Mouse (Mus musculus): ENCODE results near the gene Sec31a.

DNA sequence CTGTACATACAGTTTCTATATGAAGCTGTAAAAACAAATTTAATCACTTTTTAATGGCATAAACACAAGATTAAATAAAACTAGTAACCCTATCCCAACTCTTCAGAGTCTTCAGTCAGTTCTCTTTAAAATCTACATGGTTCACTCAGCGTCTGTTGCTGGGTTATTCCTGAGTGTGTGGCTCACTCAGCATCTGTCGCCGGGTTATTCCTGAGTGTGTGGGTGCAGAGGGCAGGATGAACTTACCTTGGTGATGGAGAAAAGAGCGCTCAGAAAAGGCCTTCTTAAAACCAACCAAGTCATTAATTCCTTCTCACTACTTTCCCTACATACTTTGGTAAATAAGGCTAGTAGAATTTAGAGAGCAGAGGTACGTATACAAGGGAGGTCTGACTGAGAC lies 37.8 kb downstream of the Sec31a start:
- TF ChIP-seq MAZ (IDR thresholded peaks at IDR 0.05; ENCODE audit: low read depth, low read length) (no peak), ZNF384 (IDR thresholded peaks at IDR 0.05; ENCODE audit: low read depth, low read length) (no peak), EP300 (IDR thresholded peaks at IDR 0.05; ENCODE audit: low read depth in 1 of 2, low read length in 2 of 2) (no peak), TBP (IDR thresholded peaks at IDR 0.05; ENCODE audit: low read depth, low read length) (no peak)
